Mouse (Mus musculus): ENCODE results near the gene Lingo1.
A peak's percentile ranks its signal among the peaks of the same experiment; 100 is the strongest.

Gene Lingo1

DNA sequence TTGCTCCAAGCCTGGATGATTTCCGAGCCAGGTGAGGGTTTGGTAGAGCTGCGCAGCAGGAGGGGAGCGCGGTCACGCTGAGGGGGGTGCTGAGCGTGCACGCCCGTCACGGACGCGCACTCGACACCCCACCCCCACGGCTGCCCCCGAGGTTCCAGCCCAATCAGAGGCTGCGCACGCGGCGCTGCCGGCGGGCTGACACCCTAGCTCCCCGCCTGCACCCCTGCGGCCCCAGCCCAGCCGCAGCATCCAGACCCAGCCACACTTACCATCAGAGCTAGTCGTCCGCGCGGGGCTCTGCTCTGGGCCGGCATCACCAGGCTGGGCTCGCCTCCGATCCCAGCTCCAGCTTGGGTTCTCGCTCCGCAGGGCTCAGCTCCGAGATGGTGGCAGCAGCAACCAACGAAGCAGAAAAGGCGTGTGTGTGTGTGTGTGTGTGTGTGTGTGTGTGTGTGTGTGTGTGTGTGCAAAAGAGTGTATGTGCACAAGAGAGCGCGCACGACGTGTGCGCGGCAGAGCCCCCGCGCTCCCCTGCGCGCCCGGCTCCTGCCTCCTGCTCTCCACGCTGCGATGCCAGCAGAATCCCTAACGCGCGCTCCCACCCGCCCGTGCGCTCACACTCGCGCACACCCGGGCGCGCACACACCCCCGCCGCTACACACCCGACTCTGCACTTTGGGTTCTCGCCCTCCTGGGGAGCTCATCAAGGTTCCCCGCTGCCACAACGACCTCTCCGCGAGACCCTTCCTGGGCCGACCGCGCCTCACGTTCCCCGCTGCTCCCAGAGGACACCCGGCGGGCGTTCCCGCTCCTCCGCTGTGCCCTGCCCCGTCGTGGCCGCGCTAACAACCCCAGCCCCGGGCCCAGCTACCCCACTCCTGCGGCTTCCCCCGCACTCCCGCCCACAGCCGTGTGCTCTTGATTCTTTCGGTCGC, at the start of gene Lingo1:
TSS of gene Lingo1 (minus strand) at position 748 of the 935 bp plus-strand sequence.
- DNase-seq: no peak

DNA sequence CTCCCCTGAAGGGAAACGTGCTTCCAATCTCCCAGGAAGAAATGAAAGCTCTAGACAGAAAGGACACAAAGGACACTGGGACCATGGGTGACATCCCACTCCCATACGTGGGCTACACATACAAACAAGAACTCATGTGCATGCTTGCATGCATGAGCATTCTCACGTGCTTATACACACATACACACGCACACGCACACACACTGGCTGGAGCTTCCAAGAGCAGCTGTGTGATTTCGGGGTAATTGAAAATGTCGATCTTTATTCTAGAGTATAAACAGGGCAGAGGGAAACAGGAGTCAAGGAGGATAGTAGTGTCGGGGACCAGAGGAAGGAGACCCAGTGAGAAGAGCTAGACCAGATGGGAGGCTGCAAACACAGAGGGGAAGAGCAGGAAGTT, 48.4 kb upstream of the Lingo1 start:
- DNase-seq: no peak

DNA sequence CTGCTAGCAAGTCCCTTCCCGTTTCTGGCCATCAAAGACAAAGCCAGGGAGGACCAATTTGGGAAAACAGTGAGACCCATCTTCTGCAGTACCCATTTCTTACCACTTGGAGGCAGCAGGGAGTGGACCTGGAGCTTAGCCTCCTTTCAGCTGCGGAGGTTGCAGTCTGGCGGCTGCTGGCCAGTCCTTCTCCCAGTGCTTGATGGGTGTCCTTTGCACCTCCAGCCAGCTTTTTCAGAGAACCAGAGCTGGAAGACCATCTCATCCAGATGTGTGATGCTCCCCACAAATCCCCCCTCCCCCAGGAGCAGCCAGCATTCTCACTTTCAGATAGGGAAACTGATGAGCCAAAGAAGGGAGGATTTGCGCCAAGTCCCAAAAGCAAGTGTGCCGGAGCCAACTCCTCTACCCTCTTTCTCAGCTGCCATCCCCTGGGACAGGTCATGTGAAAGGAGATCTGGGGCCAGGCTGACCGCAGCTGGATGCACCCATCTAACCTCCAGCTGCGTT, 47.5 kb upstream of the Lingo1 start:
- peak; percentile 16 to 18 for DNase-seq

- no peak for DNase-seq
Measured at GRCm38 (mm10) chr9:56842303-56842719, 46.0 kb upstream of the Lingo1 start.

DNA sequence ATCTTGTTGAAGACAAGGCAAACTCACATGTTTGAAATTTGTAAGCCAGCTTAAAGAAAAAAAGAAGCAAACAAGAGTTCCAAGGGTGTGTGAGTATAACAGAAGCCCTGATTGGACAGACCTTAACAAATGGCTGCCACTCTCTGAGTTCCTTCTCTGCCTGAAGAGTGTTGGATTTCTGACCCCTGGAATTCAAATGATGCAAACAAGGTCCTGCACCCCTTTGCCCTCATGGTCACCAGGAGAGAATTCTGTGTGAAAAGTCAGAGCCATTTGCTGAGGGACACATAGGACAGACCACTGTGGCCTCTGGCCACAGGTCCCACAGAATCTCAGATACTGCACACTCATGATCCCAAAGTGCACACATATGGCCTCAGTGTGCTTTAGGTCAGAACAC, 45.6 kb upstream of the Lingo1 start:
- no peak for DNase-seq

- no peak for DNase-seq
Measured at GRCm38 (mm10) chr9:56840721-56841120, 44.5 kb upstream of the Lingo1 start.

- DNase-seq: no peak
Measured at GRCm38 (mm10) chr9:56835152-56835551, 38.9 kb upstream of the Lingo1 start.

DNA sequence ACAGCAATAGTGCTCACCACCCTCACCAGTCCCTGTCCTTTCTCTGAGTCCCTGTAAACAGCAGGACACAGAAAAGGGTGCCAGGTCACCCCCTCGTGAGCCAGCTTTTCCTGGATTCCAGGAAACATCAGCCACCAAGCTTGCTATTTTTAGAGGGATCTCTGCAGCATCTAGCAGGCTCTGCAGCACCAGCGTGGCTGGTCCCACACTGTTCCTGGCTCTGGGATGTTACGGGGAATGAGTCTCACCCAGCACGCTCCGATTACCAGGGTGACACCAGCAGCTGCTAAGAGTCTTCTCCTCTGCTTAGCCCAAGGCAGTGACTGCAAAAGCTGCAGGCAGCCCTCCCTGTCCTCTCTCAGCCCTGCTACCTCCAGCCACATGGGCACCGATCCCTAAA, 36.6 kb upstream of the Lingo1 start:
- no peak for DNase-seq

- DNase-seq: no peak
Measured at GRCm38 (mm10) chr9:56831904-56832303, 35.6 kb upstream of the Lingo1 start.

DNA sequence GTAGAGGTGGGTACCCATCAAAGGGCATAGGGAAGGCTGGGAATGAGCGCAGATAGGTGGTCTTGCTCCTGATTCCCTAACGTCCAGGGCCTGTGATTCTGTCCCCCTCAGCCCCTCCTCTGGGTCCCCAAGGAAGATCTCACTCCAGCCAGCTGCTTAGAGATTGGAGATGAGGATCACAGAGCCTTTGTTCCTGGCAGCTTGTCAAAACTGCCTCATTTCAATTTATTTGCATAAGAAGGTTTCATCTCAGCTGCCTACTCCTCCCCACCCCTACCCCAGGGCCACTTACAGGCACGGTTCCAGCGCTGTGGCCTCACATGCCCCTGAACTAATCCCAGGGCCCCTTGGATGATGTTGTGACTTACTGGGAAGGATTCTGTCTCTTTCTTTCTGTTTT, 33.9 kb upstream of the Lingo1 start:
- DNase-seq: no peak

DNA sequence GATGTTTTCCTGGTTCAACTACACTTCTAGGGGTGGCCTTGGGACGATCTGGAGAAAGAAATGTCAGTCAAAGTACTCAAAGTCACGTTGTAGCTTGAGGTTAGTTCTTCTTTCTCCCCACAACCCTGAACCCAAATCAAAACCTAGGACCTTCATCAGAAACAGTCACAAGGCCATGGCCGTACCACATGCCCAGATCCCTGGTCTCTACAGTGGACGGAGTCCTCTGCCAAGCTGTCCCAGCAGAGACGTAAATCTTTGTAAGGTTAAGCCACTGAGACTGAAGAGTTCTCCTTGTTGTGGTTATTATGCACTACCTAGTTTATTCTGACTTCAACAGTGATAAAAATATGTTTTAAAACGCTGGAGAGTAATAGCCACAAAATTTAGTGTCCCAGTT, 32.6 kb upstream of the Lingo1 start:
- no peak for DNase-seq

DNA sequence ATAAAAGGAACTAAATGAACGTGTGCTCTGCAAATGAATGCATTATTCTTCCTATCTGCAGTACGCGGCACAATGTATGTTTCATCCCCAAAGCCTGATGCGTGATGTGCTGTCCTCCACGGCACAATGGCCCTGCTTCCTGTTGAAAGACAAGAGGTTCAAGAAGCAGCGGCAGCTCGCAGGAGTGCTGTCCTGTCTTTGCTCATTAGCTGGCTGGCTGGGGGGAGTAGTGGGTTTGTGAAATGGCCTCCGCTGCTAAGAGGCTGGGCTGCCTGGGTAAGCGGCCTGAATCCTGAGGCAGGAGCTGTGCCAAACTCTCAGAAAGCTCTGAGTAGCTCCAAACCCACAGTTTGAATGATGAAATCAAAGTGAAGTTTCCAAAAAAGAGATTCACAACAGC, 31.9 kb upstream of the Lingo1 start:
- DNase-seq: no peak

- no peak for DNase-seq
Measured at GRCm38 (mm10) chr9:56825476-56826213, 29.4 kb upstream of the Lingo1 start.

DNA sequence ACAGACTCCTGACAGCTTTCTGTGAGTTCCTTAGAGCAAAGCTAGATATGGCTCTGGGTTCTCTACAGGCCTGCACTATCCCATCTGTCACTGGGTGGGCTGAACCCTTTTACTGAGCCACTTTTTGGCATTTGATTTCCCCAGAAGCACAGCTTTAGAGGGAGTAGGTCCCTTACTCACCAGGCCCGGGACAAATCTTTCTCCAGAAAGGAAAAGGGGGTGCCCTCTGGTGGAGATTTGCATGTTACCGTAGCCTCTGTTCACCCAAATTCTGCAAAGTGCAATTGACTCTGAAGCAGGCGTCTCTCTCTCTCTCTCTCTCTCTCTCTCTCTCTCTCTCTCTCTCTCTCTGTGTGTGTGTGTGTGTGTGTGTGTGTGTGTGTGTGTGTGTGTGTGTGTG, 28.6 kb upstream of the Lingo1 start:
- no peak for DNase-seq

DNA sequence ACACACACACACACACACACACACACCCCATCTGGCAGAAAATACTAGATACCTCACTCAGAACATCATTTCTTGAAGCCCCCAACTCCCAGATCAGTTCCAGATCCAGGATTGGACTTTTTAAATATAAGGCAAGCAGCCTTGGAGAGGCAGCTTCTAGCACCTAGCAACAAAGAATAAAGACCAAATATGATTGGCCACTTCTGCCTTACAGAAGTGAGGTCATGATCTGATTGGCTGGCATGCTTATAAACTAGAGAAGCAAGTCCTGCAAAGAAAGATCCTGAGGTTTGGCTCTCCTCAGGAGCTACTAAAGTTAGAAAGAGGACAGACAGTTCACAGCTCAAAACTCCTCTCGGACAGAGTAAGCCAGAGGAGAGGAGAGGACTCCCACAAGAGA, 14.6 kb upstream of the Lingo1 start:
- no peak for DNase-seq

GRCm38 (mm10) chr9:56807990-56808389, 11.7 kb upstream of the Lingo1 start:
- DNase-seq: no peak

DNA sequence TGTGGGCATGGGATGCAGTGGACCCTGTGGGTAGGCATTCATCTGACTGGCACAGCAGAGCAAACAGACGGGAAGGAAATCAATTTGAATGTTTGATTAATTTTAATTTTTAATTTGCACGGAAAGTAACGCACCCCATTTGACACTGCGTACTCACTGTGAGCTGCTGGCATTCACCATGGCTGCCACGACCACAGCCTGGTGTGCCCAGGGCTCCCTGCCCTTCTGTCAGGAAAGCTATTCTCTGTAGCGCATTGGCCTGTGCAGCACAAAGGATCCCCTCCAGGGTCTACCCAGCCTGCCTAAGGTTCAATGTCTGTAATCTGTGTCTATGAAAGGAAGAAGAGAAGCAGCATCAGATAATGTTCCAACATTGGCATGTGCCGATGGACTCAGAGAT, 6.9 kb upstream of the Lingo1 start:
- no peak for DNase-seq

DNA sequence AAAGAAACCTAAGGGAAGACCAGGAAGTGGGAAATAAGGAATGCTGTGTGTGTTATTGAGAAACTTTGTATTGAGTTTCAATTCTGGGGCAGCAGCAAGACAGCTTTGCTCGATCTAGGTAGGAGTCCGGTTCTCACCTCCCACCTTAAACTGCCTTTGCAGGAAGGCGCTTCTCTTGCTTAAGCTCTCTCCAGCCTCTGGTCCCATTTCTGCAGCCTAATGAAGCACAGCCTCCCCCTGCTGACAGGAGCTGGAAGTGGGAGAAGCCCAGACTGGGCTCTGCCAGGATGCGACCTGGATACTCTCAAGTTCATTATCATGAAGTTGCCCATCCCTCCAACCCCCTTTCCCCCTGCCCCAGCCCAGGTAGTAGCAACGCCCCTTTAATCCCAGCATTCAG, 1.6 kb upstream of the Lingo1 start:
- no peak for DNase-seq

GRCm38 (mm10) chr9:56796656-56797131, 426 bp upstream of the Lingo1 start:
- no peak for DNase-seq

- no peak for DNase-seq
Measured at GRCm38 (mm10) chr9:56791696-56792261, 4.5 kb downstream of the Lingo1 start.

GRCm38 (mm10) chr9:56784576-56784975, 11.7 kb downstream of the Lingo1 start:
- no peak for DNase-seq

GRCm38 (mm10) chr9:56776881-56777801, 19.1 kb downstream of the Lingo1 start:
- no peak for DNase-seq

All from thymus, postnatal 36 days (tissue).